Mouse (Mus musculus): Measurements from ENCODE around the gene Sacm1l.

Sacm1l gene

GRCm38 (mm10) chr9:123509638-123510604, 19.6 kb upstream of the Sacm1l start:
- DNase-seq = peak; percentile 49

GRCm38 (mm10) chr9:123510926-123511325, 18.6 kb upstream of the Sacm1l start:
- no peak for DNase-seq

GRCm38 (mm10) chr9:123512482-123512881, 17.1 kb upstream of the Sacm1l start:
- no peak for DNase-seq

- no peak for DNase-seq
Observed at GRCm38 (mm10) chr9:123515087-123515486, 14.5 kb upstream of the Sacm1l start.

GRCm38 (mm10) chr9:123516641-123517385, 12.7 kb upstream of the Sacm1l start:
- no peak for DNase-seq

- no peak for DNase-seq
Observed at GRCm38 (mm10) chr9:123518969-123519894, 10.3 kb upstream of the Sacm1l start.

GRCm38 (mm10) chr9:123520735-123521134, 8.8 kb upstream of the Sacm1l start:
- DNase-seq = no peak

GRCm38 (mm10) chr9:123523676-123524075, 5.9 kb upstream of the Sacm1l start:
- DNase-seq = no peak

GRCm38 (mm10) chr9:123525095-123525494, 4.5 kb upstream of the Sacm1l start:
- peak; percentile 69 for DNase-seq

- DNase-seq = no peak
Observed at GRCm38 (mm10) chr9:123526502-123526901, 3.1 kb upstream of the Sacm1l start.

- DNase-seq = peak; percentile 65
Observed at GRCm38 (mm10) chr9:123528087-123528925, 1.3 kb upstream of the Sacm1l start.

- DNase-seq = no peak
Observed at GRCm38 (mm10) chr9:123528926-123529295, 648 bp upstream of the Sacm1l start.

- peak; percentile 44 for DNase-seq
Observed at GRCm38 (mm10) chr9:123530158-123530475, 558 bp downstream of the Sacm1l start.

GRCm38 (mm10) chr9:123530566-123531130, 1.1 kb downstream of the Sacm1l start:
- DNase-seq = peak; percentile 67

- DNase-seq = no peak
Observed at GRCm38 (mm10) chr9:123531234-123531633, 1.7 kb downstream of the Sacm1l start.

GRCm38 (mm10) chr9:123536613-123537012, 7.1 kb downstream of the Sacm1l start:
- DNase-seq = no peak

- no peak for DNase-seq
Observed at GRCm38 (mm10) chr9:123538189-123538588, 8.6 kb downstream of the Sacm1l start.

GRCm38 (mm10) chr9:123539093-123539492, 9.5 kb downstream of the Sacm1l start:
- no peak for DNase-seq

GRCm38 (mm10) chr9:123539823-123540222, 10.3 kb downstream of the Sacm1l start:
- peak; percentile 68 for DNase-seq

GRCm38 (mm10) chr9:123554599-123554998, 25.0 kb downstream of the Sacm1l start:
- no peak for DNase-seq

- no peak for DNase-seq
Observed at GRCm38 (mm10) chr9:123577360-123578192, 48.0 kb downstream of the Sacm1l start.
